8 mouse cellular contexts compared by ENCODE assay signal in the genomic region with DNA sequence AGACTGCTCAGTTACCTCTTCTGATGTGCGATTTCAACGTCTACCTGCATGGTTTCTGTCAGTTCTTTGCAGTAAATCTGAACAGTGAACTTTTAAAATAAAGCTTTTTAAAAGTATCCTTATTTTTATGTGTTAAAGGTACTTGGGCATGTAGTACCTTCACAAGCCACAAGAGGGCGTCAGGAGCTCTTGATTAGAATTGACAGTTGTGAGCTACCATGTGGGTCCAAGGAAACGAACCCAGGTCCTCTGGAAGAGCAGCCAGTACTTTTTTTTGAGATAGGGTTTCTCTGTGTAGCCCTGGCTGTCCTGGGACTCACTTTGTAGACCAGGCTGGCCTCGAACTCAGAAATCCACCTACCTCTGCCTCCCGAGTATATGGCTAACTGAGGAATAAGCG.
A peak's percentile ranks its signal among the peaks of the same experiment; 100 is the strongest.
DNase-seq lines count a peak whose midpoint lies in the region; TF ChIP-seq lines count a peak whose summit lies in the region.

No protein-coding gene starts in this region.

- DNase-seq in gastrocnemius, postnatal 10 days = peak; percentile 40
- no peak for DNase-seq in gastrocnemius, postnatal 25 days
- peak; percentile 29 for DNase-seq in right cerebral cortex, postnatal 14 days
- no peak for DNase-seq in right cerebral cortex, postnatal 25 days
- peak; percentile 71 for DNase-seq in c-Kit-positive CD71-positive TER-119-positive erythroid progenitor cells, embryonic 14.5 days (ENCODE audit: low spot score)
- DNase-seq in limb, embryonic 10.5 days (ENCODE audit: low spot score) = peak; percentile 69
- DNase-seq in urinary bladder, adult 18-20 months (ENCODE audit: low spot score in 2 of 2) = no peak

- peaks cover 18% of the 10 kb centered on the region for H3K4me1 ChIP-seq in limb, embryonic 10.5 days
- no peaks in the 10 kb centered on the region for H3K4me1 ChIP-seq in small intestine, adult 2 months (ENCODE audit: control insufficient read depth, insufficient read depth, insufficient read length, low read length)

- H3K27me3 ChIP-seq in limb, embryonic 10.5 days (ENCODE audit: low read depth, poor library complexity, severe bottlenecking) = no peaks in the 10 kb centered on the region
- H3K27me3 ChIP-seq in small intestine, adult 2 months (ENCODE audit: control insufficient read depth, insufficient read depth, low read length) = no peaks in the 10 kb centered on the region

- no peaks in the 10 kb centered on the region for H3K36me3 ChIP-seq in limb, embryonic 10.5 days
- H3K36me3 ChIP-seq in small intestine, adult 2 months (ENCODE audit: control insufficient read depth, insufficient read depth, low read length) = peaks cover 2% of the 10 kb centered on the region; the same call in 1 of the 2 replicates

- no peak for TF ChIP-seq POLR2A in small intestine, adult 2 months (IDR thresholded peaks at IDR 0.05; ENCODE audit: low read depth, low read length)

- H3K9me3 ChIP-seq in limb, embryonic 10.5 days (replicated peaks) = no peaks in the 10 kb centered on the region

- 37% methylated on average over 7 of the region's 7 CpGs for WGBS in limb, embryonic 10.5 days
- WGBS in small intestine, adult 2 months = 41% methylated on average over 7 of the region's 7 CpGs

- H3K4me3 ChIP-seq in limb, embryonic 10.5 days = no peak overlapping the region
- no peak overlapping the region for H3K4me3 ChIP-seq in small intestine, adult 2 months (ENCODE audit: low read depth, low read length)

- TF ChIP-seq CTCF in small intestine, adult 2 months (IDR thresholded peaks at IDR 0.05; ENCODE audit: extremely low read depth, insufficient read length, insufficient replicate concordance, low read depth, low read length) = peak; percentile 52; the same call in 1 of the 2 replicates

- no peak overlapping the region for H3K27ac ChIP-seq in limb, embryonic 10.5 days
- H3K27ac ChIP-seq in small intestine, adult 2 months (ENCODE audit: insufficient read depth, low read depth, low read length) = no peak overlapping the region

Comparison
In these comparisons a context has a peak if more than half of its experiments do, and no peak if none do; other contexts are left out.
1. DNase-seq: peak in gastrocnemius, postnatal 10 days (single experiment), right cerebral cortex, postnatal 14 days (single experiment), c-Kit-positive CD71-positive TER-119-positive erythroid progenitor cells, embryonic 14.5 days (single experiment) and limb, embryonic 10.5 days (single experiment); none in gastrocnemius, postnatal 25 days (single experiment), right cerebral cortex, postnatal 25 days (single experiment) and urinary bladder, adult 18-20 months (0 of 2).